Mouse (Mus musculus): Measurements from ENCODE around the gene Zeb2.

DNA sequence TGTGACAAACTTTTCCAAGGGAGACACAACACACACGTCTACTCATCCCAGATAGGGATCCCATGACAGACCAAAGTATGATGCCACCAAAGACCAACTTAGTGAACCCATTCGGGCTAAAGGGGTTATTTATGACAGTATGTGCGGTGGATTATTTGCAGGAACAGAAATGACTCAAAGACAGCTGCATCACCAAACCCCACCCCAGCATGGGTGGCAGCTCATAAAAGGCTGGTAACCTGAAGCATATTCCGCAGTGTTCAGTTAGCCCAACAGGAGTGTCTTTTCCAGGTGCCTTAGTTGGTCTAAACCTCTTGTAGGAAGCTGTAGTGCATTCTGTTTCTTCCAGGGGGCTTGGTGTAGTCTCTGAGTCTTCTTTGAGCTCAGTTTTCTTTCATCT, 16.0 kb upstream of the Zeb2 start:
- TF ChIP-seq CTCF (conservative IDR thresholded peaks at IDR 0.05; ENCODE audit: insufficient read depth, insufficient read length, low read depth, low read length) = no peak
- TF ChIP-seq POLR2A (IDR thresholded peaks at IDR 0.05; ENCODE audit: low read depth, low read length) = no peak
